ENCODE assay signal across 19 mouse cellular contexts in the genomic region with DNA sequence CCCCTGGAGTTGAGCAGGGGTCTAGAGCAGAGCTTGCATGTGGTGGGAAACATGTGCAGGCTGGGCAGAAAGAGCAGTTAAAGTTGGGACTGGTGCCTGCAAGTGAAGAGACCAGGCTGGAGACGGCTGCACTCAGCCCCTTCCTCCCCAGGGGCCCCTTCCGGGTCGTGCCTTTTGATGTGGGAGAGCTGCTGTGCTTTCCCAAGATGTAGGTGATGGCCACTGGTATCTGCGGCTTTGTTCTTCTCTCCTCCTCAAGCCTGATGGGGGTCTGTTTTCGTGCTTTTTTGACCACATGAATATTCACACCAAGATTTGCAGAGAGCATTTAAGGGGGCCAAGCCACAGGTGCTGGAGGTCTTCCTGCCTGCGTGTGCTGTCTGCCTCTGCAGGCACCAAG. TPM values are rescaled to one million over a fixed set of nuclear protein-coding genes. Genes with fewer than 3 reads are reported as not detected.
DNase-seq lines count a peak whose midpoint lies in the region; ATAC-seq lines count a peak whose summit lies in the region.
"Had no signal": no experiment of that assay in that cellular context is flagged by ENCODE, and none has a peak within 500 bp of the region (broad histone marks: within the 10 kb centered on the region; RNA-seq: fewer than 3 reads in every experiment).

No protein-coding gene starts in this region.

- no peaks in the 10 kb centered on the region for H3K27me3 ChIP-seq in limb, embryonic 10.5 days (ENCODE audit: low read depth, poor library complexity, severe bottlenecking)
- H3K27me3 ChIP-seq: embryonic facial prominence, embryonic 12.5 days; hindbrain, embryonic 13.5 days; limb, embryonic 12.5 days; Patski had no signal

- intact Hi-C loops in heart, postnatal 14 days (cut with DNase I): no loop called here

- no peaks in the 10 kb centered on the region for H3K36me3 ChIP-seq in limb, embryonic 10.5 days
- H3K36me3 ChIP-seq: embryonic facial prominence, embryonic 12.5 days; hindbrain, embryonic 13.5 days; limb, embryonic 12.5 days had no signal

- peaks cover 17% of the 10 kb centered on the region for H3K4me1 ChIP-seq in limb, embryonic 10.5 days
- H3K4me1 ChIP-seq: embryonic facial prominence, embryonic 12.5 days; hindbrain, embryonic 13.5 days had no signal

- peak overlapping the region; percentile 7; the same call in 1 of the 2 replicates for H3K27ac ChIP-seq in limb, embryonic 10.5 days
- H3K27ac ChIP-seq: embryonic facial prominence, embryonic 12.5 days; hindbrain, embryonic 13.5 days; limb, embryonic 12.5 days; liver, embryonic 14.5 days had no signal

- 16% methylated on average over 6 of the region's 6 CpGs for WGBS in limb, embryonic 10.5 days

- peak; percentile 57 for ATAC-seq in CD4-positive, CD25-positive, alpha-beta regulatory T cell, adult 4 months
- ATAC-seq: Patski had no signal

- H3K4me3 ChIP-seq in limb, embryonic 10.5 days: no peak overlapping the region
- H3K4me3 ChIP-seq: embryonic facial prominence, embryonic 12.5 days; hindbrain, embryonic 13.5 days; limb, embryonic 12.5 days; myocyte had no signal

- DNase-seq in heart, adult 11 months: peak; percentile 71
- no peak for DNase-seq in heart, postnatal 14 days
- DNase-seq in limb, embryonic 10.5 days (ENCODE audit: low spot score): peak; percentile 34
- peak; percentile 35 to 44 for DNase-seq in thymus, postnatal 10 days (ENCODE audit: low spot score in 2 of 2)
- no peak for DNase-seq in cerebellum, adult 9-11 months
- DNase-seq in adipocyte (ENCODE audit: low spot score): no peak
- no peak for DNase-seq in frontal cortex, postnatal 14 days (ENCODE audit: low spot score in 2 of 2)
- DNase-seq: cerebellum, adult 11 months; layer of hippocampus, postnatal 36 days; lung, postnatal 10 days had no signal

- H3K9me3 ChIP-seq in limb, embryonic 10.5 days (replicated peaks): no peaks in the 10 kb centered on the region
- H3K9me3 ChIP-seq: embryonic facial prominence, embryonic 12.5 days; hindbrain, embryonic 13.5 days; limb, embryonic 12.5 days had no signal

RNA-seq across cellular contexts. Expression of gene Cd160, which starts 18.5 kb away (rescaled TPM):
- not detected for total RNA-seq in heart, postnatal 14 days (2021)
- 10 to 100 TPM; 29.0 to 38.4 TPM for polyA plus RNA-seq in CD4-positive, CD25-positive, alpha-beta regulatory T cell, adult 4 months (2017; shearing (Covaris generic))
- 0.13 TPM in 1 of 2 replicates, not detected in the other for polyA plus RNA-seq in limb, embryonic 10.5 days (2016; fragmentation: Nextera tagmentation; extraction: Ambion mirVana)
- total RNA-seq: gastrocnemius, postnatal 4 days; layer of hippocampus, postnatal 36 days had no signal
- polyA plus RNA-seq: heart, embryonic 14.5 days had no signal

RNA-seq across cellular contexts. Expression of gene Pdzk1, which starts 18.6 kb away (rescaled TPM):
- under 1 TPM in 1 of 2 experiments, not detected in 1; 0.12 TPM for total RNA-seq in heart, postnatal 14 days (2021)
- under 1 TPM; 0.32 to 0.85 TPM for polyA plus RNA-seq in CD4-positive, CD25-positive, alpha-beta regulatory T cell, adult 4 months (2017; shearing (Covaris generic))
- polyA plus RNA-seq in limb, embryonic 10.5 days (2016; fragmentation: Nextera tagmentation; extraction: Ambion mirVana): not detected in 2 replicates
- polyA plus RNA-seq: embryonic facial prominence, embryonic 12.5 days; heart, embryonic 14.5 days; hindbrain, embryonic 13.5 days; limb, embryonic 12.5 days had no signal

RNA-seq across cellular contexts. Expression of gene Gja5, which starts 56.8 kb away (rescaled TPM):
- total RNA-seq in heart, postnatal 14 days (2021): 10 to 100 TPM; 12.2 to 18.4 TPM
- polyA plus RNA-seq in CD4-positive, CD25-positive, alpha-beta regulatory T cell, adult 4 months (2017; shearing (Covaris generic)): not detected
- 11.3 and 14.0 TPM in 2 replicates for polyA plus RNA-seq in limb, embryonic 10.5 days (2016; fragmentation: Nextera tagmentation; extraction: Ambion mirVana)

RNA-seq across cellular contexts. Expression of gene Gpr89, which starts 57.5 kb away (rescaled TPM):
- total RNA-seq in heart, postnatal 14 days (2021): 10 to 100 TPM; 19.0 to 21.0 TPM
- polyA plus RNA-seq in CD4-positive, CD25-positive, alpha-beta regulatory T cell, adult 4 months (2017; shearing (Covaris generic)): 10 to 100 TPM; 30.1 to 39.6 TPM
- polyA plus RNA-seq in limb, embryonic 10.5 days (2016; fragmentation: Nextera tagmentation; extraction: Ambion mirVana): 35.9 and 36.5 TPM in 2 replicates

Comparison
In these comparisons a context has a peak if more than half of its experiments do, and no peak if none do; other contexts are left out.
1. DNase-seq: peak in heart, adult 11 months (single experiment), limb, embryonic 10.5 days (single experiment) and thymus, postnatal 10 days (2 of 2); none in heart, postnatal 14 days (0 of 2), cerebellum, adult 9-11 months (single experiment), adipocyte (single experiment) and frontal cortex, postnatal 14 days (0 of 2).
2. RNA of gene Cd160, which starts 18.5 kb away (polyA plus RNA-seq): 29.0 to 38.4 TPM in CD4-positive, CD25-positive, alpha-beta regulatory T cell, adult 4 months; 0.13 TPM in limb, embryonic 10.5 days; every median in the first group is over 10 times any median in the second.
3. RNA of gene Gja5, which starts 56.8 kb away (polyA plus RNA-seq): 11.3 to 14.0 TPM in limb, embryonic 10.5 days; not detected in CD4-positive, CD25-positive, alpha-beta regulatory T cell, adult 4 months; every median in the first group is over 10 times any median in the second.